ENCODE assay signal across 30 mouse cellular contexts in genomic region chr11:99101693-99102092, GRCm38 (mm10). TPM values are rescaled to one million over a fixed set of nuclear protein-coding genes. Genes with fewer than 3 reads are reported as not detected.
"Had no signal": no experiment of that assay in that cellular context is flagged by ENCODE, and none has a peak within 500 bp of the region (broad histone marks: within the 10 kb centered on the region; RNA-seq: fewer than 3 reads in every experiment).

No protein-coding gene starts in this region.

- ATAC-seq: hindbrain, postnatal 0 days; intestine, embryonic 16.5 days; liver, embryonic 12.5 days had no signal

- H3K36me3 ChIP-seq: heart, embryonic 10.5 days; heart, embryonic 13.5 days; heart, embryonic 15.5 days; hindbrain, embryonic 13.5 days; hindbrain, embryonic 15.5 days; limb, embryonic 13.5 days; liver, embryonic 12.5 days had no signal

- H3K27me3 ChIP-seq: heart, embryonic 13.5 days; heart, embryonic 15.5 days; hindbrain, embryonic 13.5 days; hindbrain, embryonic 15.5 days; limb, embryonic 13.5 days had no signal

- H3K4me1 ChIP-seq: hindbrain, embryonic 13.5 days; hindbrain, embryonic 15.5 days had no signal

- H3K4me3 ChIP-seq: gastrocnemius, adult 2 months; heart, embryonic 10.5 days; heart, embryonic 13.5 days; heart, embryonic 15.5 days; hindbrain, embryonic 13.5 days; hindbrain, embryonic 15.5 days; layer of hippocampus, adult 2 months; left cerebral cortex, adult 2 months; limb, embryonic 13.5 days; liver, embryonic 12.5 days had no signal

- H3K27ac ChIP-seq: gastrocnemius, adult 2 months; heart, embryonic 10.5 days; heart, embryonic 13.5 days; heart, embryonic 15.5 days; hindbrain, embryonic 13.5 days; hindbrain, embryonic 15.5 days; hindbrain, postnatal 0 days; layer of hippocampus, adult 2 months; left cerebral cortex, adult 2 months; limb, embryonic 13.5 days; liver, embryonic 12.5 days; liver, embryonic 14.5 days had no signal

- H3K9ac ChIP-seq: heart, embryonic 13.5 days; heart, embryonic 15.5 days; hindbrain, embryonic 13.5 days; hindbrain, embryonic 15.5 days; limb, embryonic 13.5 days; liver, embryonic 12.5 days; liver, embryonic 14.5 days had no signal

- H3K9me3 ChIP-seq: heart, embryonic 10.5 days; heart, embryonic 13.5 days; heart, embryonic 15.5 days; hindbrain, embryonic 13.5 days; hindbrain, embryonic 15.5 days; limb, embryonic 13.5 days; liver, embryonic 12.5 days had no signal

- H3K4me2 ChIP-seq: heart, embryonic 13.5 days; heart, embryonic 15.5 days; hindbrain, embryonic 13.5 days; hindbrain, embryonic 15.5 days; limb, embryonic 13.5 days; liver, embryonic 12.5 days had no signal

- DNase-seq: gastrocnemius, adult 2 months; gastrocnemius, postnatal 10 days; gastrocnemius, postnatal 36 days; heart, adult 18-20 months; heart, postnatal 14 days; heart, postnatal 36 days; kidney, adult 11 months; kidney, adult 2 months; kidney, postnatal 10 days; kidney, postnatal 25 days; kidney, postnatal 4 days; liver had no signal

RNA-seq across cellular contexts. Expression of gene Tns4, which starts 12.6 kb away (rescaled TPM):
- total RNA-seq: gastrocnemius, postnatal 10 days; gastrocnemius, postnatal 36 days; hematopoietic stem cell, adult 5-6 weeks; layer of hippocampus, adult 2 months; layer of hippocampus, postnatal 25 days had no signal

RNA-seq across cellular contexts. Expression of gene Ccr7, which starts 53.2 kb away (rescaled TPM):
- total RNA-seq: gastrocnemius, adult 2 months; gastrocnemius, postnatal 36 days; hindbrain, postnatal 0 days; layer of hippocampus, adult 2 months; layer of hippocampus, postnatal 10 days; layer of hippocampus, postnatal 25 days; left cerebral cortex, adult 2 months; left cerebral cortex, postnatal 14 days; left cerebral cortex, postnatal 36 days had no signal
- polyA plus RNA-seq: hindbrain, embryonic 13.5 days; hindbrain, postnatal 0 days; kidney, embryonic 14.5 days had no signal
